Mouse (Mus musculus): ENCODE measurements around the gene Grin2c. TPM values are rescaled to one million over a fixed set of nuclear protein-coding genes. Genes with fewer than 3 reads are reported as not detected.

Grin2c gene
- polyA plus RNA-seq, 1 experiment = not detected

GRCm38 (mm10) chr11:115292631-115293375, 25.8 kb upstream of the Grin2c start:
- TF ChIP-seq MYOD1 (IDR thresholded peaks at IDR 0.05; ENCODE audit: control insufficient read depth, insufficient read length, low read depth) = no peak
- no peak for TF ChIP-seq USF1 (IDR thresholded peaks at IDR 0.05; ENCODE audit: low read depth)
- TF ChIP-seq FOSL1 (IDR thresholded peaks at IDR 0.05; ENCODE audit: insufficient read depth, low read length, poor library complexity, severe bottlenecking) = no peak
- no peak for TF ChIP-seq MYOG (IDR thresholded peaks at IDR 0.05; ENCODE audit: control insufficient read depth, extremely low read depth, insufficient read length)
- TF ChIP-seq MAX (IDR thresholded peaks at IDR 0.05) = no peak
- TF ChIP-seq CEBPB (IDR thresholded peaks at IDR 0.05; ENCODE audit: low read depth) = no peak
- TF ChIP-seq CTCF (IDR thresholded peaks at IDR 0.05; ENCODE audit: control insufficient read depth, insufficient read depth, insufficient read length) = no peak
- Histone ChIP-seq H3K36me3 (ENCODE audit: control insufficient read depth, insufficient read depth) (no peaks in the 10 kb centered on the region), H3K79me2 (ENCODE audit: control insufficient read depth, insufficient read depth) (no peaks in the 10 kb centered on the region), H3K4me3 (ENCODE audit: insufficient read depth, poor library complexity, severe bottlenecking) (no peak overlapping the region), H3ac (ENCODE audit: control insufficient read depth, insufficient read length, low read depth) (no peak overlapping the region), H3K79me3 (ENCODE audit: low read depth) (no peaks in the 10 kb centered on the region), H3K27me3 (ENCODE audit: control insufficient read depth, insufficient read depth, insufficient read length) (no peaks in the 10 kb centered on the region)

GRCm38 (mm10) chr11:115291503-115291902, 24.5 kb upstream of the Grin2c start:
- Histone ChIP-seq H3K79me2 (ENCODE audit: control insufficient read depth, insufficient read depth) (no peaks in the 10 kb centered on the region), H3K27me3 (ENCODE audit: control insufficient read depth, insufficient read depth, insufficient read length) (no peaks in the 10 kb centered on the region), H3K79me3 (ENCODE audit: low read depth) (no peaks in the 10 kb centered on the region), H3K4me3 (ENCODE audit: insufficient read depth, poor library complexity, severe bottlenecking) (no peak overlapping the region), H3ac (ENCODE audit: control insufficient read depth, insufficient read length, low read depth) (no peak overlapping the region), H3K36me3 (ENCODE audit: control insufficient read depth, insufficient read depth) (no peaks in the 10 kb centered on the region)
- TF ChIP-seq MAX (IDR thresholded peaks at IDR 0.05) (peak; percentile 60), CTCF (IDR thresholded peaks at IDR 0.05; ENCODE audit: control insufficient read depth, insufficient read depth, insufficient read length) (no peak), CEBPB (IDR thresholded peaks at IDR 0.05; ENCODE audit: low read depth) (no peak)

GRCm38 (mm10) chr11:115290919-115291318, 23.9 kb upstream of the Grin2c start:
- H3ac ChIP-seq (ENCODE audit: control insufficient read depth, insufficient read length, low read depth) = no peak overlapping the region
- no peaks in the 10 kb centered on the region for H3K79me2 ChIP-seq (ENCODE audit: control insufficient read depth, insufficient read depth)
- TF ChIP-seq USF1 (IDR thresholded peaks at IDR 0.05; ENCODE audit: low read depth) = peak; percentile 26
- peak; percentile 95 for TF ChIP-seq CEBPB (IDR thresholded peaks at IDR 0.05; ENCODE audit: low read depth)
- TF ChIP-seq MYOG (IDR thresholded peaks at IDR 0.05; ENCODE audit: control insufficient read depth, extremely low read depth, insufficient read length) = no peak
- TF ChIP-seq MAX (IDR thresholded peaks at IDR 0.05) = peak; percentile 61
- TF ChIP-seq FOSL1 (IDR thresholded peaks at IDR 0.05; ENCODE audit: insufficient read depth, low read length, poor library complexity, severe bottlenecking) = peak; percentile 38
- no peak for TF ChIP-seq CTCF (IDR thresholded peaks at IDR 0.05; ENCODE audit: control insufficient read depth, insufficient read depth, insufficient read length)
- TF ChIP-seq MYOD1 (IDR thresholded peaks at IDR 0.05; ENCODE audit: control insufficient read depth, insufficient read length, low read depth) = peak; percentile 77
- no peaks in the 10 kb centered on the region for H3K79me3 ChIP-seq (ENCODE audit: low read depth)
- H3K36me3 ChIP-seq (ENCODE audit: control insufficient read depth, insufficient read depth) = no peaks in the 10 kb centered on the region
- H3K4me3 ChIP-seq (ENCODE audit: insufficient read depth, poor library complexity, severe bottlenecking) = no peak overlapping the region
- no peaks in the 10 kb centered on the region for H3K27me3 ChIP-seq (ENCODE audit: control insufficient read depth, insufficient read depth, insufficient read length)

- peak overlapping the region; percentile 3 for H3ac ChIP-seq (ENCODE audit: control insufficient read depth, insufficient read length, low read depth)
- H3K27me3 ChIP-seq (ENCODE audit: control insufficient read depth, insufficient read depth, insufficient read length) = no peaks in the 10 kb centered on the region
- TF ChIP-seq FOSL1 (IDR thresholded peaks at IDR 0.05; ENCODE audit: insufficient read depth, low read length, poor library complexity, severe bottlenecking) (no peak), MAX (IDR thresholded peaks at IDR 0.05) (no peak), CEBPB (IDR thresholded peaks at IDR 0.05; ENCODE audit: low read depth) (peak; percentile 50)
- H3K36me3 ChIP-seq (ENCODE audit: control insufficient read depth, insufficient read depth) = no peaks in the 10 kb centered on the region
- H3K79me3 ChIP-seq (ENCODE audit: low read depth) = no peaks in the 10 kb centered on the region
- no peaks in the 10 kb centered on the region for H3K79me2 ChIP-seq (ENCODE audit: control insufficient read depth, insufficient read depth)
- H3K4me3 ChIP-seq (ENCODE audit: insufficient read depth, poor library complexity, severe bottlenecking) = no peak overlapping the region
These were observed 23.3 kb upstream of the Grin2c start for GRCm38 (mm10) chr11:115290314-115290713.

DNA sequence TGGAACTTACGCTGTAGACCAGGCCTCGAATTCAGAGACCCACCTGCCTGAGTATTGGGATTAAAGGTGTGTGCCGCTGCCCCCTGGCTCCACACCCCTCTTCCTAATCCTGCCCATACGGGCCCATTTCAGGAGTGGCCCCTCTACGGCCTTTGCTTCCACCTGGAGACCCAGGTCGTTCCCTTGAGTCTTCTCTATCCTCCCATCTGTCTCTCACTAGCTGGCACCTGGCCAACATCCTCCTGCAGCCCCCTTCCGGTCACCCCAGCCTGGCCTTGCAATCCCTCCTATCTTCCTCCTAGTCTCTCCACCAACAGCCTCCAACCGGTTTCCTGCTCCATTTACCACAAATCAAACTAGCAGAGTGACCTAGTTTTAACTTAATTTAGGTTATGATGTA, 22.8 kb upstream of the Grin2c start:
- H3K79me3 ChIP-seq (ENCODE audit: low read depth) = no peaks in the 10 kb centered on the region
- no peaks in the 10 kb centered on the region for H3K27me3 ChIP-seq (ENCODE audit: control insufficient read depth, insufficient read depth, insufficient read length)
- no peak overlapping the region for H3ac ChIP-seq (ENCODE audit: control insufficient read depth, insufficient read length, low read depth)
- no peaks in the 10 kb centered on the region for H3K36me3 ChIP-seq (ENCODE audit: control insufficient read depth, insufficient read depth)
- no peak for TF ChIP-seq MYOD1 (IDR thresholded peaks at IDR 0.05; ENCODE audit: control insufficient read depth, insufficient read length, low read depth)
- no peak for TF ChIP-seq USF1 (IDR thresholded peaks at IDR 0.05; ENCODE audit: low read depth)
- TF ChIP-seq CEBPB (IDR thresholded peaks at IDR 0.05; ENCODE audit: low read depth) = no peak
- no peak for TF ChIP-seq MYOG (IDR thresholded peaks at IDR 0.05; ENCODE audit: control insufficient read depth, extremely low read depth, insufficient read length)
- TF ChIP-seq FOSL1 (IDR thresholded peaks at IDR 0.05; ENCODE audit: insufficient read depth, low read length, poor library complexity, severe bottlenecking) = no peak
- TF ChIP-seq CTCF (IDR thresholded peaks at IDR 0.05; ENCODE audit: control insufficient read depth, insufficient read depth, insufficient read length) = no peak
- no peak for TF ChIP-seq MAX (IDR thresholded peaks at IDR 0.05)
- H3K4me3 ChIP-seq (ENCODE audit: insufficient read depth, poor library complexity, severe bottlenecking) = no peak overlapping the region
- no peaks in the 10 kb centered on the region for H3K79me2 ChIP-seq (ENCODE audit: control insufficient read depth, insufficient read depth)

- Histone ChIP-seq H3K79me3 (ENCODE audit: low read depth) (no peaks in the 10 kb centered on the region), H3K79me2 (ENCODE audit: control insufficient read depth, insufficient read depth) (no peaks in the 10 kb centered on the region), H3K27me3 (ENCODE audit: control insufficient read depth, insufficient read depth, insufficient read length) (no peaks in the 10 kb centered on the region), H3ac (ENCODE audit: control insufficient read depth, insufficient read length, low read depth) (no peak overlapping the region), H3K36me3 (ENCODE audit: control insufficient read depth, insufficient read depth) (no peaks in the 10 kb centered on the region), H3K4me3 (ENCODE audit: insufficient read depth, poor library complexity, severe bottlenecking) (no peak overlapping the region)
- TF ChIP-seq FOSL1 (IDR thresholded peaks at IDR 0.05; ENCODE audit: insufficient read depth, low read length, poor library complexity, severe bottlenecking) = no peak
- no peak for TF ChIP-seq CEBPB (IDR thresholded peaks at IDR 0.05; ENCODE audit: low read depth)
- no peak for TF ChIP-seq MYOG (IDR thresholded peaks at IDR 0.05; ENCODE audit: control insufficient read depth, extremely low read depth, insufficient read length)
- no peak for TF ChIP-seq CTCF (IDR thresholded peaks at IDR 0.05; ENCODE audit: control insufficient read depth, insufficient read depth, insufficient read length)
- TF ChIP-seq MYOD1 (IDR thresholded peaks at IDR 0.05; ENCODE audit: control insufficient read depth, insufficient read length, low read depth) = no peak
- TF ChIP-seq MAX (IDR thresholded peaks at IDR 0.05) = no peak
- TF ChIP-seq USF1 (IDR thresholded peaks at IDR 0.05; ENCODE audit: low read depth) = no peak
These were observed 21.3 kb upstream of the Grin2c start for GRCm38 (mm10) chr11:115288305-115288704.
